Mouse (Mus musculus) left cerebral cortex, adult 2 months (tissue): ENCODE results near the gene Os9. TPM values are rescaled to one million over a fixed set of nuclear protein-coding genes. Genes with fewer than 3 reads are reported as not detected.
"Not testable (repeated sequence)": the region's sequence is repeated elsewhere in the genome, so short reads cannot be mapped to it uniquely, and the experiment has no call there.

Experiments
- DNase-seq, 2 experiments: peaks; one replicate each; pipeline ENCODE4 v3.0.0; 2021 to 2022; ENCODE audit warnings: low spot score in 2 of 2, mixed read lengths in 1 of 2; ENCODE audit errors: extremely low spot score in 1 of 2
- H3K27ac ChIP-seq: fragments of 200-600 bp; 2 replicates; pipeline ENCODE4 v1.8.1; 2022
- H3K4me3 ChIP-seq: fragments of 200-600 bp; 2 replicates; pipeline ENCODE4 v1.8.1; 2022
- CTCF ChIP-seq: fragments of 200-600 bp; IDR thresholded peaks from 2 replicates; pipeline ENCODE4 v1.8.1; 2022; ENCODE audit warnings: antibody characterized with exemption, mild to moderate bottlenecking, moderate library complexity
- intact Hi-C: fragments of 180-260 bp; cut with DNase I; formaldehyde crosslinking; loops from one replicate; pipeline ENCODE4 v1.15.1; 2025
- total RNA-seq, 2 experiments: library from RNA; stranded (reverse); gene quantifications; 2 replicates each; pipeline ENCODE4 v1.2.3; 2021

The Os9 gene
- total RNA-seq, 2 experiments from 2014 or later = 109 to 114 TPM

DNA sequence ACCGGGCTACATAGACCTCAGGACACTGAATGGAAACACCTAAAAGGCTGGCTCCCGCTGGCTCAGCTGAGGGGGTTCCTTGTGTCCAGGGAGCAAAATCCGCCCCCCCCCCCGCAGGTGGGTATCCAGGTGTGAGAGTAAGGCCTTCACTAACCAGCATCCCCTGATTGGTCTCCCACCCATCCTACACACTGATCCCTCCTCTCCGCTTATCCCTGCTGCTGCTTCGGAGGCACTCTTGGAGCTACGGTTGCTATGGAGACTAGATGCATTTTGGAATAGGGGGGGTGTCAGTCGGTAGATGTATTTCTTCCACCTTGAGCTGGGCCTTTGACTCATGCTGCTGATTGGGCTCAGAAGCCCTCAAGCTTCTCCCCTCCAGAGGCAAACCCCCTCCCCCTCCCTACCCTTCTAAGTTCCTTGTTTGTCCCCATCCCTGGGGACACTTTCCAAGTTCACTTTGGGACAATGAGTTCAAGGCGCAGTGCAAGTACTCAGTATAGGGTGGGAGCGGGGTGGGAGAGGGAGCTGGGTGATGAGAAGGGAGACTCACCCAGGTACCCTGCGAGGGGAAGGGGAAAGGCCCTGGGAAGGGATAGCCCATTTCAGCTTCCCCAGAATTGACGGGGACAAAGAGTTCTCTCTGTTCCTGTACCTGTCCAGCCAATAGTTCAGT, 42.8 kb downstream of the Os9 start:
- intact Hi-C loops = no loop called here
- no peak for TF ChIP-seq CTCF

GRCm38 (mm10) chr10:127077515-127077914, 43.4 kb downstream of the Os9 start:
- DNase-seq = peak in 1 of 2 experiments; percentile 51
- intact Hi-C loops = no loop called here
- no peak for TF ChIP-seq CTCF
- Histone ChIP-seq H3K4me3 (peak overlapping the region; percentile 85), H3K27ac (peak overlapping the region; percentile 96)

More for the DNA sequence above, 42.8 kb downstream of the Os9 start:
- Histone ChIP-seq H3K4me3 (peak overlapping the region; percentile 85), H3K27ac (peak overlapping the region; percentile 96)
- peak; percentile 54 to 70 for DNase-seq

- intact Hi-C loops = no loop called here
- Histone ChIP-seq H3K27ac (peak overlapping the region; percentile 96), H3K4me3 (no peak overlapping the region)
- no peak for DNase-seq
- TF ChIP-seq CTCF = no peak
These were observed 44.8 kb downstream of the Os9 start for GRCm38 (mm10) chr10:127076082-127076481.

DNA sequence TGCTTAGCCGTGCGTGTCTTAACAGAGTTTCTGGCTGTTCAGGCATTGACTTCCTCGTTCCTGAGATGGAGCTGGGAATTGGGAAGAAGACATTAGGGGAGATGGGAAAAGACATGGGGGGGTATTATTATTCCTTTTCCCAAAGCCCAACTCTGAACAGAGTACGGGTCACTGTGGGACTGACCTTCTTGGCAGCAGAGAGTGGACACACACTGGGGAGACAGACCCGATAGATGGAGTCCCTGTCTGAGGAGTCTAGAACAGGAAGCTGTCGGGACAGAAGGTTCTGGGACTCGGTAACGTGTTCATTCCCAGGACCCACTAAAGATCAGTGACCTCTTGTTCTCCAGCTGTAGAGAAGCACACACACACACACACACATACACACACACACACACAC, 45.3 kb downstream of the Os9 start:
- TF ChIP-seq CTCF = no peak
- Histone ChIP-seq H3K4me3 (no peak overlapping the region), H3K27ac (no peak overlapping the region)
- DNase-seq = no peak
- intact Hi-C loops = no loop called here

- Histone ChIP-seq H3K27ac (peak within 1 kb of the TSS; percentile 96; the same call in 1 of the 2 replicates), H3K4me3 (no peak within 1 kb of the TSS)
- intact Hi-C loops = no loop called here
- DNase-seq = no peak
- TF ChIP-seq CTCF = no peak
These were observed 45.9 kb downstream of the Os9 start, which contains the start of gene Agap2 for GRCm38 (mm10) chr10:127075080-127075479. Gene Agap2 (plus strand): TSS chr10:127075284.

- intact Hi-C loops = no loop called here
- Histone ChIP-seq H3K27ac (no peak overlapping the region), H3K4me3 (no peak overlapping the region)
- DNase-seq = no peak
- no peak for TF ChIP-seq CTCF
These were observed 47.0 kb downstream of the Os9 start for GRCm38 (mm10) chr10:127073981-127074380.

- H3K4me3 ChIP-seq, H3K27ac ChIP-seq, DNase-seq, intact Hi-C loops: not testable (repeated sequence)
These were observed 48.0 kb downstream of the Os9 start for GRCm38 (mm10) chr10:127072969-127073368.

GRCm38 (mm10) chr10:127072270-127072669, 48.7 kb downstream of the Os9 start:
- H3K4me3 ChIP-seq, DNase-seq, H3K27ac ChIP-seq, intact Hi-C loops: not testable (repeated sequence)
- TF ChIP-seq CTCF = peak; percentile 37

GRCm38 (mm10) chr10:127071203-127071602, 49.7 kb downstream of the Os9 start:
- no peak for TF ChIP-seq CTCF
- peak overlapping the region; percentile 90 for H3K27ac ChIP-seq
- no peak for DNase-seq
- intact Hi-C loops = no loop called here
- H3K4me3 ChIP-seq = peak overlapping the region; percentile 71

DNA sequence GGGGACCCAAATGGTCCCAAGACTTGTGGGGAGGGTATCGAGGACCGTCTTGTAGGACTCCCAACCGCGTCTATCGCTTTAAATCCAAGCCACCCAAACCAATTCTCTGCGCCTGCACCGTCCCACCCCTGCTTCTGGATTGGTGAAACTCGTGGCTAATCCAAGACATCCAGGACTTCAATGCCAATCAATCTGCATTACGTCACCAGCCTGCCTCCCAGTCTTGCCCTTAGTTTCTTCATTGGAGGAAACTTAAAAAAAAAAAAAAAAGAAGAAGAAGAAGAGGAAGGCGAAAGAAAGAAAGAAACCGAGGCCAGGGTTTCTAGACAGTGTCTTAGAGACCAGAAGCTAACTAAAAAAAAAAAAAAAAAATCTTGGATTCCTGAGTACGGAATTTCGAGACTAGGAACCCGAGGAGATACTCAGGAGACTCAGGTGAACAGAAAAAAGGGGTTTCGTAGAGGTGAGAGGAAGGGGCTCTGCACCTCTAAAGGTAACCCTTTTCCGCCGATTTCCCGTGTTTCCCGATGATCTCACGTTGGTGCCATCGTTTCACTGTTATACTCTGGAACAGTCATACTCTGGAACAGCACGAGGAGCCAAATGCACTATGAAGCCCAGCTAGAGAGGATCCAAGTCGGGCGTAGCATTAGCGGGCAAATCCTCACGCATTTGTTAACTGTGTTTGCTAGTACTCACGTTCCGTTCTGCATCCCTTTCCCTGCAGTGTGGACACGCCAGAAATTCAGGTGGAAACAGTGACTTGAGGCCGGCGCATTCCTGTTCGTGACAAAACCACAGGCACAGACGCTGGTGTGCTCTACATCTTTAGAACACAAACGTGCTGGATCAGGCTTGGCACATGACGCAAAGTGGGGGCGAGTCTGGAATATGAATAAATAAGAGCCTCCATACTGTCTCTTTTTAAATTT, 50.5 kb downstream of the Os9 start, which contains the start of gene Tspan31:
Tspan31 (minus strand) TSS at position 75 of the 932 bp plus-strand sequence.
- intact Hi-C loops = no loop called here
- peak within 1 kb of the TSS; percentile 71 for H3K4me3 ChIP-seq
- H3K27ac ChIP-seq = peak within 1 kb of the TSS; percentile 90
- TF ChIP-seq CTCF = no peak
- peak; percentile 82 to 89 for DNase-seq

DNA sequence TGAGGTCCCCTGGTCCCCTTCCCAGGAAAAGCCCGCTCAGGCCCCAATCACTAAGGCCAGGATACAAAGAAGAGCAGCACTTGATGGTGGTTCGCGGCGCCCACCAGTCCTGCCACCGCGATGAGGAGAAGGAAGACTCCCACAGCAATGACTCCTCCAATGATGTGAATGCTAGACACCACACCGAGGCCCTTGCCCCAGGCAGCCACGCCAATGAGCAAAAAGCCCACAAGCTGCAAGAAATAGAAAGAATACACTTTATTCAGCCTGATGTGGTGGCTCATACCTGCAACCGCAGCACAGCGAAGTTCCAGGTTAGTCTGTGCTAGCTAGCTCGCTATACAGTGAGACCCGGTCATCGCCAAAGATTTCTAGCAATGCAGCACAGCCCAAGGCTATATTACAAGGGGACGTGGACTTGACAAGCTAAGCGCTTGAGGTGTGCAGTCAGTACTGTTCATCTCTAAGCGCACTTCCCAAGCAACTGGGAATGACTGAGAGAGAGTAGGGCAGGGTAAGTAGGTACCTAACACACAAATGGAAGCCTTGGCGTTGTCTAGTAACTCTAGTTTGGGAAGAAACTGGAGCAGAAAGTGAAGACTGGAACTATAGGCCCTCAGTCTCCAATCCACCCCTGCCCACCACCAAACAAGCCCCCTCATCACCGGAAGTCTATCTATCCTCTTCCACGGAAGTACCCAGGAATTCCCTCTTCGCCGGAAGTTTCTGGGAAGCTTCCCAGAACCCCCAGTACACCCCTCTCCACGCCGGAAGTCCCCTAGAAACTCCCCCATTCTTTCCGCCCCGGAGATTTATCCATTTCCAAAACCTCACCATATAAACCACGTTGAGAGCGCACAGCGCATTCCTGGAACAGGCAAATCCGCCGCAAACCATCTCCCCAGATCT, 51.4 kb downstream of the Os9 start:
- TF ChIP-seq CTCF = no peak
- DNase-seq = no peak
- H3K4me3 ChIP-seq = peak overlapping the region; percentile 71
- intact Hi-C loops = no loop called here
- H3K27ac ChIP-seq = peak overlapping the region; percentile 76
